Mouse (Mus musculus): ENCODE results near the gene Dlg2. TPM values are rescaled to one million over a fixed set of nuclear protein-coding genes. Genes with fewer than 3 reads are reported as not detected.

The Dlg2 gene
- polyA plus RNA-seq, 1 experiment from 2014 or later = 13.7 TPM

DNA sequence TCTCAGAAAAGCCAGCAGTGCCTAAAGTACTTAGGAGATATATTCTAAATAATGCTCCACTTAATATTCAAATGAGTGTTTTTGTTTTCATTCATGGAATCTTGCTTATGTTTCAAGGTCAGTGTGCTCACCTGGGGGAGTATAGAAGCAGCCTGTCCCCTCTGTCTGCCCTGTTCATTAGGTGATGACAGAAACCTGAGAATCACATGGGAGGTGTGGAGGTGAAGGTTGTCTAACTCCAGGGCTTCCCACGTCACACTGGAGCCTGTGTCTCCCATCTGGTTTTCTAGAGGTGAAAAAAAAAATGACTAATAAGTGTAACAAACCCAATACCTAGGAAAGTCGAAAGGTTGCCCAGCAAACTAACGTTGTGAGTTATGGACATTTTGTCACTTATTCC is 1886.9 kb downstream of the Dlg2 start:
- DNase-seq (ENCODE audit: low spot score) = no peak

GRCm38 (mm10) chr7:92363800-92364199 is 1887.3 kb downstream of the Dlg2 start:
- no peak for DNase-seq (ENCODE audit: low spot score)

GRCm38 (mm10) chr7:92367111-92367510 is 1890.6 kb downstream of the Dlg2 start:
- no peak for DNase-seq (ENCODE audit: low spot score)

DNA sequence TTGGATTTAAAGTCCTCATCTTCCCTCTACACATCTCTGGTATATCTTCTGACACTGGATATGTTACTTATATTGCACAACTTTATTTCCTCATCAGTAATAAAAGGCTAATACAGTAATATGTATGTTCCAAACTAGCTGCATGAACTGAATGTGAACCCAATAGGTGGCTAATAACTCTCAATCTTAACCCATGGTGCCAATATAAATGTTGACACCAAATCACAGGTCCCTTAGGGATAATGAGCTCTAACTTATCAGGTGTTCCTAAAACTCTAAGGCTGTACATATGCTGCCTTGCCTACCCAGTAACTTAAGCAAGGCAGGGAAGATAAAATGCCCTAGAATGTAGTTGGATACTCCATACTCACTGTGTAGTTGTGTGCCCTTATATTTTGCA is 1894.0 kb downstream of the Dlg2 start:
- DNase-seq (ENCODE audit: low spot score) = no peak

DNA sequence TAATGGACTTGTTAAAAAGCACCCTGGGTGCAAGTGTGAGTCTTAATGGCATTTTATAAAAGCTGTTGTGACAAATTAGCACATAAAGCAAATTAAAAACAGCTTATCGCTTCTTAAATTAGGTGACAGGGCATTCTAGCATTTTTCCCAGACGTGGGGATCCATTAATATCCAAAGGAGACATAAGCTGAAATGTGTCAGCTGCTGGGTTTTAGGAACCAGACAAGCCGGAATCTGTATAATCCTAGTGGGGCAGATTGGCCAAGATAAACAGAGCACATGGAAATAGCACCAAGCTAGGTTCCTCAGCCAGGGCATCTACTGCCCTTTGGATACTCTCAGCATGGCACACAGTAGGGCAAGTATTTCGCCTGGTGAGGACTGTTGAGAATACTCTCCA is 1895.2 kb downstream of the Dlg2 start:
- DNase-seq (ENCODE audit: low spot score) = no peak

GRCm38 (mm10) chr7:92373863-92374357 is 1897.4 kb downstream of the Dlg2 start:
- DNase-seq (ENCODE audit: low spot score) = no peak

- no peak for DNase-seq (ENCODE audit: low spot score)
Measured at GRCm38 (mm10) chr7:92383913-92384484, 1907.5 kb downstream of the Dlg2 start.

DNA sequence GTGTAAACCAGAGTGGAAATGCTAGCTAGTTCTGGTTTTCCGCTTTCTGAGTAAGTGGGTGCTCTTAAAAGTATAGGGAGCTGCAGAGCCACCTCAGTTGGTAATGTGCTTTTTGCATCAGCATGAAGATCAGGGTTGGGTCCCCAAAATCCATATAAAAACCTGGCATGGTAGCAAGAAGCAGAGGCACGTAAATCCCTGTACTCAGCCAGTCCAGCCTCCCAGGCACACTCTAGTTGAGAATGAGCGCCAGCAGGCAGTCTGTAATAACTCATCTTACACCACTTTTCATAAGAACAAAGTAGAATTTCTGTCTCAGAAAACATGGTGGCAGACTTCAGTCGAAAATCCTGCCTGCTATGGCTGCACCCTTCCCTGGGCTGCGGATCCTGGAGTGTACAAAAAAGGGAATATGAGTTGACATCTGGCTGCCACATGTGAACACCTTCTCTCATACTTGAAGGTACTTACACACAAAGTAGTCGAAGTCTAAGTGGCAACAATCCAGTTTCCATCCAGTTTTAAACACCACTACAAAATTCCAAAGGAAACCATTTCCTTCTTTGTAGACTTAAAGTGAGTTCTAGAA is 1915.7 kb downstream of the Dlg2 start:
- no peak for DNase-seq (ENCODE audit: low spot score)

DNA sequence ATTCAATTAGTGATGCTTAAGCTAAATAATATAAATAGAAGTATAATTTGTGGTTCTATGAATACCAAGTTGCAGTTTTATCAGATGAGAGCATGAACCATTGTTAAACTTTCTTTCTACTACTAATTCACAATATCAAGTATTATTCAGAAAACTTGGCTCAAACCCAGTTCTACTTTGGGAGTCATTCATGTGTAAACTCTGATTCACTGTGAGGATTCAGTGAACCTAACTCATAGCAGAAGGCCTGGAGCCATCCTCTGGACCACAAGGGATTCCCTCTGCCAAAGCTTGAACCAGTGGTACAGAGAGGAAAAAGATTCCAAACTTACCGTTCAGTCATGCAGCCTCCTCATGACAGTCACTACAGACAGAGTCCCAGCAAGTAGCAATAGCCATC is 1920.3 kb downstream of the Dlg2 start:
- DNase-seq (ENCODE audit: low spot score) = no peak

DNA sequence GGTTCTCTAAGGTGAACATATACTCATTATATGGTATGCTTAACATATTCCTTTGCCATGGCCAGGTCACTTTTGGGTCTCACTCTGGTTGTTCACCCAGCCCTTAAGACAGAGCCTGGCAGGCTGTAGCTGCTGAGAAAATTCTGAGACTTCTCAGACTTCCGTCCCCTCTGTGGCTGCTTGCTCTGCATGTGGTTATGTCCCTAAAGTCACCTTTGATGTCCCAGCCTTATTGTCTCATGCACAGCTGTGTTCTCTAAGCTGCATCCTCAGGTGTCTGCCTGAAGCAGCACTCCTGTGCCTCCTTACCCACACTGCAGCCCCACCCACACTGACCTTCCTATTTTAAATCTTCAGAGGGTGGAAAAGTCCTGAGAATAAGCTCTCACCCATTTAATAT is 1922.4 kb downstream of the Dlg2 start:
- peak; percentile 62 for DNase-seq (ENCODE audit: low spot score)

GRCm38 (mm10) chr7:92400551-92400950 is 1924.1 kb downstream of the Dlg2 start:
- no peak for DNase-seq (ENCODE audit: low spot score)

- no peak for DNase-seq (ENCODE audit: low spot score)
Measured at GRCm38 (mm10) chr7:92401001-92401688, 1924.7 kb downstream of the Dlg2 start.

DNA sequence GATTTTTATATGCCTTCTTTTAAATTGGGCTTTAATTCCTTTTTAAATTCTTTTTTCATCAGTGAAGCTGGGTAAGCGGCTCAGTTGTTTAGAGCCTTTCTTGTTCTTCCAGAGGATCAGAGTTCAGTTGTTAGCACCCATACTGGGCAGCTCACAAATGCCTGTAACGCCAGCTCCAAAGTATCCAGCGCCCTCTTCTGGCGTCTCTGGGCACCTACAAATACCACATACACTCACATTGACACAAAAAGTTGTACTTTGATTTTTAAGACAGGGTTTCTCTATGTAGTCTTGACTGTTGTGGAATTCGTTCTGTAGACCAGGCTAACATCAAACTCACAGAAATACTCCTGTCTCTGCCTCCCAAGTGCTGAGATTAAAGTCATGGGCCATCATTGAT is 1932.0 kb downstream of the Dlg2 start:
- DNase-seq (ENCODE audit: low spot score) = no peak

DNA sequence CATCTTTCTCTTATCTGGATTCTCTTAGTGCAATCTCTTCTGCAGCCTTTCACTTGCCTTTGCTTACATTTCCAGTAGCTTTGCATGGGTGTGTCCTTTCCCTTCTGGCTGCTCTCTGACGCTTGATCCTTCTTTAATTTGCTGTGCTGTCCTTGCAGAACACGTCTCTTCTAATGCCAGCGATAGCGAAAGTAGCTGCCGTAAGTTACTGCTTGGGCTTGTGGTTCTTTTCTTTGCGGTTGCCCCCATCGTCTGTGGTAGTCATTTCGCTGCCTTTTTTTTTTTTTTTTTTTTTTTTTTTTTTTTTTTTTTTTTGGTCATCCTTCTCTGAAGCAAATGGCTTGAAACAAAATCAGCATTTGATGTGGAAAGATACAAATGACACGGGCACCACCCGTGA is 1944.0 kb downstream of the Dlg2 start:
- peak; percentile 9 for DNase-seq (ENCODE audit: low spot score)

- no peak for DNase-seq (ENCODE audit: low spot score)
Measured at GRCm38 (mm10) chr7:92423017-92423416, 1946.5 kb downstream of the Dlg2 start.

GRCm38 (mm10) chr7:92424703-92425102 is 1948.2 kb downstream of the Dlg2 start:
- DNase-seq (ENCODE audit: low spot score) = peak; percentile 8

GRCm38 (mm10) chr7:92427280-92427679 is 1950.8 kb downstream of the Dlg2 start:
- DNase-seq (ENCODE audit: low spot score) = no peak

DNA sequence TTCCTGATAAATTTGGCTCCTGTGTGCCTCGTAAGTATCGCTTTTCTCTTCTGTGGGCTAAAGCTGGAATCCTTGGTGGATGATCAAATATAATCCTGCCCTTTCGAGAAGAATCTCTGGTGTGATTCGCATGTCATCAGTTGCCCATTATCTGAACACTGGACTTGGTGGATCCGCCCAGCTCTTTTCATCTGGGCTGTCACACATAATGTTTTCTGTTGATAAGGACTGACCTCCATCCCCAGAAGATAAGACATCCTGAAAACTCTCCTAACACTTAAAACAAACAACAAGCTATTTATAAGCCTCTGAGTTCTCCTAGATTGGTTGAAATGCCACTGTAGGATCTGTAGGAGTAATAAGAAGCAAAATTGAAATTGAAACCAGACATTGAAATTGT is 1952.2 kb downstream of the Dlg2 start:
- DNase-seq (ENCODE audit: low spot score) = no peak

DNA sequence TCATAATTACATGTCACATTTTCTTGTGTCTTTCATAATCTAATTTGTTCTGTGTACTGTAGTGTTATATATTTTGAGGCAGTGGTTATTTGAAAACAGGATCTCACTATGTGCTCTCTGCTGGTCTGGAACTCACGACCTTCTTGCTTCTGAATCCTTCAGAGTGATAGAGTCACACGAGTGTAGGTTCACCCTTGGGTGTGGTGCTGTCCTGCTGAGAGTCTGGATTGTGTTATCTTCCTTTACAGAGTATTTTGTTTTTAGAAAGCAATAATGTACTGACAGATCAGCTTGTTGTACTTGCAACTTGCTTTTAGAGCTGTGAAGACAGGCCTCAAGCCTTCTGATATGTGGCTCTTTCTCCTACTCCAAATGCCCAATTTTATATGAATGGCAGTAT is 1953.8 kb downstream of the Dlg2 start:
- no peak for DNase-seq (ENCODE audit: low spot score)

DNA sequence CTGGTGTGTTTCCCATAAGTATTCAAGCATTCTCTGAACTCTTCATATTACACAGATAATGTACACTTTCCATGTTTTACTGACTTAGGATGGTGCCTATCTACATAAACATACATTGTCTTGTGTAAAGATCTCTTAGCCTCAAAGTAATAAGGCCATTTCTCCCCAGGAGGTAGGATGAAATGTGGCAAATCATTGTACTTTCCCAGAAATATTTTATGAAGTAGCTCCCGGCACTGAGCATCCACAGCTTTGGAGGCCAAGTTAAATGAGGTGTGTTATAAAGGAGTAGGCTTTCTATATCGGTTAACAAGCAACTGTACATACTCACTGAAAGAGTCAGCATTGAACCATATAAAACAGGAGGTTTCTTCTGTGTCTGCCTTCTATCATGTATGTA is 1960.7 kb downstream of the Dlg2 start:
- DNase-seq (ENCODE audit: low spot score) = no peak

DNA sequence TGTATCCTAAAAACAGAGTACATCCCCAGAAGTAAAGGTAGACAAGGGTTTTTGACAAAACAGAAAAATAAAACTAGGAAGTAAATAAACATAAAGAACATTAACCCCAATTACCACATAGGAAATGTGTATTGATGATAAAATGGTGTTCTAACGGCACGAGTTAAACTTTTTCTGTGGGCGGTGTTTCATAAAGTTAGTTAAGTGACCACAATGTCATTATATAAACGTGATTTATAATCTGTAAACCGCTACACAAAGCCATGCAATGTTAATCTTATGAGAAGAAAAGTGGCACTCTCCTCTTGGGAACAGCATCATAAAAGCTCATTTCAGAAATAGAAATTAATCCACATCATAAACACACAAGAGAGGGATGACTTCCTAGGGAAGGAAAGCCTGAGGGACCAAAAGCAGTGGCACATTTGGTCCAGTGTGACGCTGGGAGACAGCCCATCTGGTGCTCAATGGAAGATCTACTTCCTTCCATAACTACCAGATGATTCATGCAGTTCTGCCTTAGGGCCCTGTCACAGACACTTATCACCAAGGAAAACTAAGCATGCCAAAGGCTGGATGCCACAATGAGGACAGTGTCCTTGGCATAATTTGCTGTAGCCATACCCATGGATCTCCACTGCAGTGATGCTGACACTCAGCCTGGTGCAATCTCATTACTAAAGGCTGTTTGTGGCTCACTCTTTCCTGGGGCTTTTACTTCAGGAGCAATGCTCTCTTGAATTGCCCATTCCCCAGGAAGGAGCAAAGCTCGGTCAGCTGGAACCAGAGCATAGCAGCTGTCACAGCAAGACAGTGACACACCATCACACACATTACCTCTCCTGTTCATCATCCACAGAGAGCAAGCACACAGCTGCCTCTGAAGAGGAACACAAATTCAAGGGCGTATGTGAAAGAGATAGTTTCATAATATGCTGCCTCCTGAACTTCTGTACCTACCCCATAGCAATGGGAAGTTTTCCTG is 1963.3 kb downstream of the Dlg2 start:
- no peak for DNase-seq (ENCODE audit: low spot score)

DNA sequence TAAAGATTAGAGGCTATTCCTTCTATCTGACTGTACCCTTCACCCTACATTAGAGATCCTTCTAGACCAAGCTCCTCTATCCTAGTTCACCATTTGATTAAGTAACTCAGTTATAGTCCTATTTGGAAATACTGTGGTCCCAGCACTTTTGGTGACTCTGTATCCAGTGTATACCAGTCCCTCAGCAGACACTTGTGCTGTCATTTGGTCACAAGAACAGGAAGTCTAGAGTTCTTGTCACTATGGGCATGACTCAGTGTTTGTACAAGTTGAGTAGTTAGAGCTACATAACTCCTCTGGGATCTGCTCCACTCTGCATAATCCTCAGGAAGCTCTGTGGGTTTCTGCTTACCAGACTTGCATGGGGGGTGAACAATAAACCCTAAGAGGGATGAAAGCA is 1965.1 kb downstream of the Dlg2 start:
- DNase-seq (ENCODE audit: low spot score) = no peak
